Mouse (Mus musculus): ENCODE measurements around the gene Sgk1.
A peak's percentile ranks its signal among the peaks of the same experiment; 100 is the strongest.

The Sgk1 gene

DNA sequence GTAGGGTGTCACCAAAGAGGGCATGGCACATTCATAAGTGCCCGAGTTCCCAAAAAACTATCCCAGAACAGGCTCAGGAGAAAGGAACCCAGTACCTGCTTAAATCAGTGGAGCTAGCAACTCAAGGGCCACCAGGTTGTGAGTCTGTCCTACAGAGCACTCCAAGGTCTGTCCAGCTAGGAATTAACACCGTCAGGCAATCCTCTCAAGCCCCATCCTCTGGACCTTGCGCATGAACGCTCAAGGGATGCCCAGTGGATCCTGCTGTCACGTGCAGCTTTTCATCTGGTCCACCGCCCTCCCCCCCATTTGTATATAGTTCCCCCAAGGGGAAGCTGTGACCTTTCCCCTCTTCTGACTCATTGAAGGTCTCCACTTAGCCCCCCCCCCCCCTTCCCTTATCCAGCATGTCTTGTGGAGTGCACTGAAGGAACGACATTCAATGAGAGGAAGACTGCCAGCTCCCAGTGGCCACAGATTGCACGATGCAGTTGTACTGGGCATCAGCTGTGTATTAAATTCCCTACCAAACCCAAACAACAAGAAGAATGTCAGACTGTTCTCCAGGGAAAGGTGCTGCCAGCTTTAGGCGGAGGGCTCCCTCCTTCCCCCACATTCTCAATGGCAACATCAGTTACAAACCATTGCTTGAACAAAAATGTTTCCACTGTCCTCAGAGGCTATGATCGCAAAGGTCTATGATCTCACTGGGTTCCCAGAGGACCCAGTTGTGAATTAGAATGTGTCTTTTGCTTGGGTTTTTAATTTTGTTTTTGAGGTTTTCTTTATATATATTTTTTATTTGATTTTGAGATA, 118.7 kb downstream of the Sgk1 start:
- no peak for DNase-seq (ENCODE audit: low spot score)

DNA sequence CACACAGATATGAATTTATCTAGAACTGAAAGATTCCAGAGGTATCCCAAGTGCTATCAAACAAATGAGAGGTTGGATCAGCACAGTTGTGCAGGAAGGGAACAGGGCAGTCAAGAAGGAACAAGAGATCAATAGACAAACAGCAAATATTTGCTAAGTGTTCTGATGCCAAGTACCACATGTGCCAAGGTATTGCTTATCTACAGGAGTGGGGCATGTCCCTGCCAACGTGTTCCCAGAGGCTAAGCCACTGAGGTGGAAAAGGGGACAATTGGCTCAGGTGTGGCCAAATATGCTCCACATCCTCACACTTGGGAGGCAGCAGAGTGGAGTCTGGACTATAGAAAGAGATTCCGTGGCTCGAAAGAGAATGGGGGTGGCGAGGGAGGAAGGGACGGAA, 119.6 kb downstream of the Sgk1 start:
- no peak for DNase-seq (ENCODE audit: low spot score)

DNA sequence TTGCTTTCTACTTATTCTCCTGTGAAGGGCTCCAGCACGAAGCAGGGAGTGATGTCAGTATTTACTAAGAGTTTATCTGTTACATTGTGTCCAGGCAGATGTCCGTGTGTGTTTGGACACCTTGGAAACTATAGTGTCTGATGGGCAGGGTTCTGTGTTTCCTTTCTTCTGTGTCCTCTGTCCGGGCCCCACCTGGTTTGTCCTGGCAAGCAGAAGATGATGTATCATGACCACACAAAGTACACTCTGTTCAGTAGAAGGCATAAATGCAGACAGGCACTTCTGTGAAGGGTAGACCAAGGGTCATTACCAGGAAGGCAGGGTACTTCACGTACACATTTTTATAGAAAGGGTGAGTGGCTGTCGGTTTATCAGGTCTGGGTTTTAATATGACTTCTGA, 122.8 kb downstream of the Sgk1 start:
- DNase-seq (ENCODE audit: low spot score) = no peak

DNA sequence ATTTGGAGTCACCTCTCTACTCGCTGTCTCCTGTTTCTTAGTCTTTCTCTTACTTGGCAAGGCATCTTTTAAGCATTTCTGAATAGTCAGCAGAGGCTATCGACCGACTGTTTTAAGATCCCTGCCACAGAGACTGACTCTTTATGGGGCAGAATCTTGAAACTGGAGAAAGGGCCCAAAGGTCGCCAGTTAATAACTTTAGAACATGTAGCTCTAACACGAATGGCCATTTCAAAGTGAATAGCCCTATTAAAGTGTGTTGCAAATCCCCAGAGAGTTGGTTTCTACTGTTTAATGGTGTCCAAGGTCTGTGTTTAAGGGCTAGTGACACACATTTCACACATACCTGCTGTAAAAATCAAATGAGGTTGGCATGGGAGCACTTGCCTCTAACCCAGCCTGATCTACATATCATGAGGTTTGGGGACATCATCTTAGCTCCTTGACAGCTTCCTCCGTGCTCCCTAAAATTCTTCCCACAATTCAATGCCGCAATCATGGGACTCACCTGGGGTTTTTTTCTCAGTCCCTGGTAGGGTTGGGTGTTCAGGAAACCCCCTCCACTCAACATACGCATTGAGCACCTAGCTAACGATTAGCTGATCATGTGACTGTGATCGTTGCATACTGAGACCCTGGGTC, 125.3 kb downstream of the Sgk1 start:
- DNase-seq (ENCODE audit: low spot score) = no peak

DNA sequence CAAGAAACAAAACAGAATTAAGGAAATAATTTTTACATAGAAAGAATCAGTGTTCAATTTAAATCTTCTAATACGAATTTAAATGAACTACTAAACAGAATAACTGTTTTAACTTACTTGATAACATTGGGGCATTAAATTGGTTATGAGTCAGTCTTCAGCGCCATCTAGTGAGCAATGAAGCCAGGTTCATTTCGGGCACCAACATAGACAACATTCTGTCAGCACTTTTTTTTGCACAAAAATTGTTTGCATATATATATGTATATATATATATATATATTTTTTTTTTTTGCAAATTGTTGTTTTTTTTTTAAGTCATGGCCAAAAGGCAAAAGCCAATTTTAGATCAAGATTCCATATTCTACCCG, 125.8 kb downstream of the Sgk1 start:
- peak; percentile 75 for DNase-seq (ENCODE audit: low spot score)

DNA sequence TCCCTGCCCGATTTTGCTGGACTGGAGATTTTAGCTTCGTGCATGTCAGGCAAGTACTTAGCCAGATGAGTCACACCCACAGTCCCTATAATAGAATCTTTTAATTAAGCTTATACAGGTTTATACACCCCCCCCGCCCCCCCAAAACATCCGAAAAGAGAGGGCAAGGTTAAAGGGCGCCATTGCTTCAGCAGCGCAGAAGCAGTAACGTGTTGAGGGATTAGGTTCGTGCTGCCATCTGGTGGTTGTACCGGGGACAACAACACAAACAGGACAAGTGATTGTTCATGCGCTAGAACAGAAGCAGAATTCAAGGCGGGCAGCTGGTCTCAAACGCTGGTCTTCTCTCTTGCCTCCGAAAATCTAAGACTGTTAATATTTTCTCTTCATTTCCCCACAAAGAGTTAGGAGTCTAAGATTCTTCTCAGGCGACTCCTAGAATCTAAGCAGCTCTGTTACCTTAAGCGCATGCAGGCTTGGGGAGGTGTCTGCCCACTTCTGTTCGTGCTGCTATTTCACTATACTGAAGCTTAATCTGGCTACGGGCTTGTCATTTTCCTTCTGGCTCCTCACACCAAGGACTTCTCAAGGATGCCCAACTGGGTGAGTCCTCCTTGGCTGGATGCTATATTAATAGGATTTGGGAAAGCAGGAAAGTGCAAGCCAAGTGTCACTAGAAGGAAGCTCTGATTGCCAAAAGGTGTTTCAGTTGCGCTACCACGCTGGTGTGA, 128.3 kb downstream of the Sgk1 start:
- peak; percentile 86 for DNase-seq (ENCODE audit: low spot score)

DNA sequence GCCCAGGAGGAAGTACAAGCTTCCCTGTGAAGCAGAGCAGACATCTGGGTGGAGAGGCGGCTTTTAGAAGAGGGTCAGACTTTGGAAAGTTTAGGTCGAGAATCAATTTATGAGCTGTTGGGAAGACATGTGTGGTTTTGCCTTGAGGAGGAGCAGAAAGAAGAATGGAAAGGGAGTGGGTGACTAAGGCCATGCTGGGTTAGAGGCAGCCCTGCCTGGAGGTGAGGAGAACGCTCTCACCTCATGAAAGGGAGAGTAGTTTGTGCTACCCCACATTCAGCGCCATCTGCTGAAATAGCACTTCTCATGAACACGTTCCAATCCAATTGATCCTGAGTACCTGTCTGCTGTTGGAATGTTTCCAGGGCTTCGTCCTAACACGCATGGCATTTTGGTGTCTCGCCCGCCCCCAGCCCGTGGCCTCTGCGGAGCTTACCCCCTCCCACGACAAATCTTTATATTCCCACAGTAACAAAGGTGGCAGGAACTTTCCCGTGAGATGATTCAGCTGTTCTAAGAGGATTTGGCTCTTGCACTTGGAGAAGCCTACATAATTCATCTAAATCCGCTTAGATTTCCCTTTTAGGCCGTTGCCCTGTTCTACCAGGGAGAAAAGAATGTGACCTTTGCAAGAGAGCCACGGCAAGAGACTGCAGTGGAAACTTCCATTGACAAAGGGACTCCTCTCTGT, 135.6 kb downstream of the Sgk1 start:
- DNase-seq (ENCODE audit: low spot score) = peak; percentile 37

DNA sequence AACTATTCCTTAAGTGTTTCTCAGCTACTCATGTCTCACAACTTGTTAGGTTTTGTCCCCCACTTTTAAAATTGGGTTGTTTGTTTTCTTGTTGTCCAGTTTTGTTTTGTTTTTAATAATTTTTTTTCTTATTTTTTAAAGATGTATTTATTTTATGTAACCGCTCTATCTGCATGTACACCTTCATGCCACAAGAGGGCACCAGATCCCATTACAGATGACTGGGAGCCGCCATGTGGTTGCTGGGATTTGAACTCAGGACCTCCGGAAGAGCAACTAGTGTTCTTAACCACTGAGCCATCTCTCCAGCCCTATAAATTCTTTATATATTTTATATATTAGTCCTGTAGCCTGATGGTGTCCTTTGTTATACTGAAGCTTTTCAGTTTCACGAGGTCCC, 136.6 kb downstream of the Sgk1 start:
- no peak for DNase-seq (ENCODE audit: low spot score)

DNA sequence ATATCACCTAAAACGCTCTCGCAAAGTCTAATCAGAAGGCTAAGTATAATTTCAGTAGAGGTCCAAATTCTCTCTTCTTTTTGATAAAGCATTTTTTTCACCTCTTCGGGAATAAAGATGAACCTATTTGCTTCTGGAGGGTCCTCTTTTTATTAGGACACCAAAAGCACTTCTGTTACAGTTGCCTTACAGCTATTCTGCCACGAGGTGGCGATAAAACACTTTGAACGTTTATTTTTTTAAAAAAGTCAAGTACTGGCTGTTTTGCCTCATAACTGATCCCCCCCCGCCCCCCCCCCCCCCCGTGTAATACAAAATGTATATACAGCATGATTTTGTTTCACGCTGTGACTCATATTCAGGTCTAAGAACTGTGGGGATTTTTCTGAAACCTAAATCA, 152.3 kb downstream of the Sgk1 start:
- peak; percentile 71 for DNase-seq (ENCODE audit: low spot score)

DNA sequence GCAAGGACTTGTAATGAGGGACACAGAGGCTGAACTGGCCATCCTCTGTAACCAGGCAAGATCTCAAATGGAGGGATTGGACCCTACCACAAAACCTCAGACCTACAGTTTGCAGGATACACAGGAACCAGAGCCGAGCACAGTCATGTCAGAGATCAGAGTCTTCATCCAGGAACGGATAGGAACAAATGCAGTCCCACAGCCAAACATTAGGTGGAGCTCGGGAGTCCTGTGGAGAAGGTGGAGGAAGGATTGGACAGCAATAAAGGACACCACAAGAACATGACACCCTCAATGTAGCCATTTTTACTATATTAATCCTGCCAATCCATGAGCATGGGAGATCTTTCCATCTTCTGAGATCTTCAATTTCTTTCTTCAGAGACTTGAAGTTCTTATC, 154.3 kb downstream of the Sgk1 start:
- peak; percentile 71 for DNase-seq (ENCODE audit: low spot score)
